Mouse (Mus musculus) ES-E14 (cell line): ENCODE data around the gene Erg. TPM values are rescaled to one million over a fixed set of nuclear protein-coding genes. Genes with fewer than 3 reads are reported as not detected.

Source experiments
- DNase-seq: peaks from one replicate; pipeline ENCODE4 v3.0.0-alpha.2; 2013; ENCODE audit warnings: low read depth, low spot score
- H3K27ac ChIP-seq: 2 replicates; pipeline ENCODE4 v1.5.1; 2012; ENCODE audit warnings: low read depth, mild to moderate bottlenecking, low read length, moderate library complexity, mixed read lengths; ENCODE audit not compliant: poor library complexity, insufficient read depth, severe bottlenecking
- H3K36me3 ChIP-seq: 2 replicates; pipeline ENCODE4 v1.6.1; 2012; ENCODE audit warnings: mild to moderate bottlenecking, low read length, moderate library complexity, mixed read lengths; ENCODE audit not compliant: control insufficient read depth, poor library complexity, insufficient read depth, severe bottlenecking
- H3K4me1 ChIP-seq, 2 experiments: fragments of 150-350 bp in 1 of 2; sonication (generic) in 1 of 2; 2 replicates each; pipeline ENCODE4 v1.6.1; 2012; ENCODE audit warnings: low read length in 2 of 2, mild to moderate bottlenecking in 1 of 2, mixed read lengths in 1 of 2; ENCODE audit not compliant: control insufficient read depth in 2 of 2, insufficient read depth in 2 of 2, poor library complexity in 1 of 2
- H3K4me3 ChIP-seq, 2 experiments: fragments of 150-350 bp in 1 of 2; sonication (generic) in 1 of 2; 2 replicates each; pipeline ENCODE4 v1.5.1; 2012; ENCODE audit warnings: low read length in 2 of 2, low read depth in 1 of 2, mild to moderate bottlenecking in 1 of 2, mixed read lengths in 1 of 2; ENCODE audit not compliant: insufficient read depth in 1 of 2, poor library complexity in 1 of 2, severe bottlenecking in 1 of 2
- H3K9ac ChIP-seq: 2 replicates; pipeline ENCODE4 v1.6.1; 2012; ENCODE audit warnings: low read depth, mild to moderate bottlenecking, low read length, mixed read lengths; ENCODE audit not compliant: poor library complexity, insufficient read depth, severe bottlenecking
- H3K9me3 ChIP-seq: fragments of 150-350 bp; sonication (generic); 2 replicates; pipeline ENCODE4 v1.6.1; 2012; ENCODE audit warnings: low read depth, mild to moderate bottlenecking, low read length; ENCODE audit not compliant: control insufficient read depth, insufficient read depth
- CHD2 ChIP-seq: IDR thresholded peaks from 2 replicates; pipeline ENCODE4 v1.6.1; 2014; ENCODE audit warnings: mild to moderate bottlenecking, low read depth, low read length, inconsistent platforms
- HCFC1 ChIP-seq: IDR thresholded peaks from 2 replicates; pipeline ENCODE4 v1.6.1; 2012; ENCODE audit warnings: low read length, inconsistent platforms, borderline replicate concordance; ENCODE audit not compliant: insufficient read depth
- MAFK ChIP-seq: IDR thresholded peaks from 2 replicates; pipeline ENCODE4 v1.6.1; 2014; ENCODE audit warnings: mild to moderate bottlenecking, low read depth, low read length, inconsistent platforms; ENCODE audit not compliant: insufficient read depth
- ZC3H11A ChIP-seq: IDR thresholded peaks from 2 replicates; pipeline ENCODE4 v1.6.1; 2012; ENCODE audit warnings: low read depth, mild to moderate bottlenecking, inconsistent platforms, low read length, borderline replicate concordance
- ZNF384 ChIP-seq: IDR thresholded peaks from 2 replicates; pipeline ENCODE4 v1.6.1; 2012; ENCODE audit warnings: low read depth, low read length, inconsistent platforms
- in situ Hi-C, 2 experiments: fragments of 600-800 bp; cut with MboI; formaldehyde crosslinking; loops; one replicate each; pipeline ENCODE4 v1.15.1; 2025; ENCODE audit warnings: low sequenced_read_pairs in 2 of 2, inconsistent platforms in 1 of 2; ENCODE audit not compliant: unreplicated experiment in 2 of 2
- total RNA-seq: library from RNA; depleted of rRNA; stranded (reverse); fragments of 300-350 nt; gene quantifications from 2 replicates; pipeline ENCODE4 v1.2.3, GENCODE M21; 2012

The Erg gene
- total RNA-seq, 1 experiment = 0.18 TPM

- H3K27ac ChIP-seq = no peak overlapping the region
- no peak for TF ChIP-seq ZNF384
- no peak for TF ChIP-seq ZC3H11A
- no peak for TF ChIP-seq CHD2
- no peak for TF ChIP-seq HCFC1
- no peak for TF ChIP-seq MAFK
- no peak overlapping the region for H3K9ac ChIP-seq
- H3K4me1 ChIP-seq = no peaks in the 10 kb centered on the region
- H3K9me3 ChIP-seq = no peaks in the 10 kb centered on the region
- H3K4me3 ChIP-seq = no peak overlapping the region
- no peaks in the 10 kb centered on the region for H3K36me3 ChIP-seq
- in situ Hi-C loops = no loop called here
- no peak for DNase-seq
Observed at GRCm38 (mm10) chr16:95506051-95506450, 80.3 kb downstream of the Erg start.

GRCm38 (mm10) chr16:95496582-95497300 is 89.7 kb downstream of the Erg start:
- Histone ChIP-seq H3K36me3 (no peaks in the 10 kb centered on the region), H3K4me1 (no peaks in the 10 kb centered on the region), H3K27ac (no peak overlapping the region), H3K9me3 (no peaks in the 10 kb centered on the region), H3K4me3 (no peak overlapping the region), H3K9ac (no peak overlapping the region)
- DNase-seq = no peak
- in situ Hi-C loops = no loop called here
- no peak for TF ChIP-seq ZC3H11A
- no peak for TF ChIP-seq CHD2
- TF ChIP-seq ZNF384 = no peak
- no peak for TF ChIP-seq HCFC1
- no peak for TF ChIP-seq MAFK

- H3K36me3 ChIP-seq = no peaks in the 10 kb centered on the region
- DNase-seq = no peak
- H3K9ac ChIP-seq = no peak overlapping the region
- in situ Hi-C loops = no loop called here
- H3K9me3 ChIP-seq = no peaks in the 10 kb centered on the region
- no peak for TF ChIP-seq ZNF384
- no peak for TF ChIP-seq HCFC1
- no peak for TF ChIP-seq MAFK
- TF ChIP-seq ZC3H11A = no peak
- TF ChIP-seq CHD2 = no peak
- H3K27ac ChIP-seq = no peak overlapping the region
- no peaks in the 10 kb centered on the region for H3K4me1 ChIP-seq
- H3K4me3 ChIP-seq = no peak overlapping the region
Observed at GRCm38 (mm10) chr16:95494108-95494507, 92.3 kb downstream of the Erg start.

GRCm38 (mm10) chr16:95493336-95493735 is 93.1 kb downstream of the Erg start:
- H3K27ac ChIP-seq = no peak overlapping the region
- in situ Hi-C loops = no loop called here
- DNase-seq = no peak

More at GRCm38 (mm10) chr16:95493336-95493735, 93.1 kb downstream of the Erg start:
- Histone ChIP-seq H3K9ac (no peak overlapping the region), H3K4me3 (no peak overlapping the region), H3K4me1 (no peaks in the 10 kb centered on the region), H3K9me3 (no peaks in the 10 kb centered on the region), H3K36me3 (no peaks in the 10 kb centered on the region)
- TF ChIP-seq ZC3H11A = no peak
- TF ChIP-seq CHD2 = no peak
- TF ChIP-seq MAFK = no peak
- no peak for TF ChIP-seq ZNF384
- TF ChIP-seq HCFC1 = no peak
